Mouse (Mus musculus): Measurements from ENCODE around the gene H2-T23. TPM values are rescaled to one million over a fixed set of nuclear protein-coding genes. Genes with fewer than 3 reads are reported as not detected.
"Not testable (repeated sequence)": the region's sequence is repeated elsewhere in the genome, so short reads cannot be mapped to it uniquely, and the experiment has no call there.

The H2-T23 gene
- polyA plus RNA-seq, 1 experiment from 2014 or later, result 7.2 TPM

- H3K9me3 ChIP-seq (ENCODE audit: control insufficient read depth, low read length), result no peaks in the 10 kb centered on the region
- H3K27me3 ChIP-seq (ENCODE audit: control insufficient read depth, insufficient read depth, low read depth, low read length), result no peaks in the 10 kb centered on the region
- H3K27ac ChIP-seq (ENCODE audit: low read length), result no peak overlapping the region
- H3K4me1 ChIP-seq (replicated peaks; ENCODE audit: control insufficient read depth, insufficient read depth, low read length), result peaks cover 9% of the 10 kb centered on the region
- ATAC-seq (ENCODE audit: low read depth), result no peak
- peaks cover 2% of the 10 kb centered on the region; the same call in 1 of the 2 replicates for H3K36me3 ChIP-seq (ENCODE audit: control insufficient read depth, insufficient read depth, low read length)
- WGBS, result 47% methylated on average over 2 of the region's 2 CpGs
- no peak overlapping the region for H3K9ac ChIP-seq (ENCODE audit: low read length)
- H3K4me3 ChIP-seq (ENCODE audit: low read length), result no peak overlapping the region
- no peak overlapping the region for H3K4me2 ChIP-seq (ENCODE audit: low read depth, low read length)
These were observed 13.7 kb downstream of the H2-T23 start for GRCm38 (mm10) chr17:36018979-36019378.

GRCm38 (mm10) chr17:36017046-36017445 is 15.6 kb downstream of the H2-T23 start:
- no peak for ATAC-seq (ENCODE audit: low read depth)
- Histone ChIP-seq H3K4me3 (ENCODE audit: low read length) (no peak overlapping the region), H3K27ac (ENCODE audit: low read length) (no peak overlapping the region), H3K9ac (ENCODE audit: low read length) (no peak overlapping the region), H3K4me2 (ENCODE audit: low read depth, low read length) (no peak overlapping the region), H3K36me3 (ENCODE audit: control insufficient read depth, insufficient read depth, low read length) (peaks cover 2% of the 10 kb centered on the region; the same call in 1 of the 2 replicates), H3K27me3 (ENCODE audit: control insufficient read depth, insufficient read depth, low read depth, low read length) (no peaks in the 10 kb centered on the region), H3K4me1 (replicated peaks; ENCODE audit: control insufficient read depth, insufficient read depth, low read length) (no peaks in the 10 kb centered on the region), H3K9me3 (ENCODE audit: control insufficient read depth, low read length) (no peaks in the 10 kb centered on the region)
- 78% methylated on average over 5 of the region's 5 CpGs for WGBS

GRCm38 (mm10) chr17:36014977-36015376 is 17.7 kb downstream of the H2-T23 start:
- Histone ChIP-seq H3K4me3 (ENCODE audit: low read length) (no peak overlapping the region), H3K36me3 (ENCODE audit: control insufficient read depth, insufficient read depth, low read length) (peaks cover 2% of the 10 kb centered on the region; the same call in 1 of the 2 replicates), H3K27me3 (ENCODE audit: control insufficient read depth, insufficient read depth, low read depth, low read length) (no peaks in the 10 kb centered on the region), H3K9me3 (ENCODE audit: control insufficient read depth, low read length) (no peaks in the 10 kb centered on the region), H3K4me1 (replicated peaks; ENCODE audit: control insufficient read depth, insufficient read depth, low read length) (no peaks in the 10 kb centered on the region), H3K4me2 (ENCODE audit: low read depth, low read length) (no peak overlapping the region), H3K27ac (ENCODE audit: low read length) (no peak overlapping the region), H3K9ac (ENCODE audit: low read length) (no peak overlapping the region)
- no peak for ATAC-seq (ENCODE audit: low read depth)
- 89% methylated on average over 5 of the region's 5 CpGs for WGBS

GRCm38 (mm10) chr17:36004409-36004808 is 28.2 kb downstream of the H2-T23 start:
- not testable (repeated sequence) for H3K27me3 ChIP-seq (ENCODE audit: control insufficient read depth, insufficient read depth, low read depth, low read length); H3K4me2 ChIP-seq (ENCODE audit: low read depth, low read length); H3K4me1 ChIP-seq (replicated peaks; ENCODE audit: control insufficient read depth, insufficient read depth, low read length); ATAC-seq (ENCODE audit: low read depth); H3K9me3 ChIP-seq (ENCODE audit: control insufficient read depth, low read length); H3K36me3 ChIP-seq (ENCODE audit: control insufficient read depth, insufficient read depth, low read length); H3K9ac ChIP-seq (ENCODE audit: low read length); H3K27ac ChIP-seq (ENCODE audit: low read length); H3K4me3 ChIP-seq (ENCODE audit: low read length)
- WGBS, result 88% methylated on average over 7 of the region's 7 CpGs

GRCm38 (mm10) chr17:36003331-36003730 is 29.3 kb downstream of the H2-T23 start:
- no peak overlapping the region for H3K4me2 ChIP-seq (ENCODE audit: low read depth, low read length)
- no peaks in the 10 kb centered on the region for H3K4me1 ChIP-seq (replicated peaks; ENCODE audit: control insufficient read depth, insufficient read depth, low read length)
- no peak overlapping the region for H3K4me3 ChIP-seq (ENCODE audit: low read length)
- H3K9ac ChIP-seq (ENCODE audit: low read length), result no peak overlapping the region
- no peaks in the 10 kb centered on the region for H3K36me3 ChIP-seq (ENCODE audit: control insufficient read depth, insufficient read depth, low read length)
- no peak for ATAC-seq (ENCODE audit: low read depth)
- H3K27me3 ChIP-seq (ENCODE audit: control insufficient read depth, insufficient read depth, low read depth, low read length), result no peaks in the 10 kb centered on the region
- 87% methylated on average over 7 of the region's 7 CpGs for WGBS
- no peak overlapping the region for H3K27ac ChIP-seq (ENCODE audit: low read length)
- H3K9me3 ChIP-seq (ENCODE audit: control insufficient read depth, low read length), result no peaks in the 10 kb centered on the region; the same call in 1 of the 2 replicates

- H3K27ac ChIP-seq (ENCODE audit: low read length), result no peak overlapping the region
- no peak overlapping the region for H3K9ac ChIP-seq (ENCODE audit: low read length)
- H3K4me2 ChIP-seq (ENCODE audit: low read depth, low read length), result no peak overlapping the region
- no peak for ATAC-seq (ENCODE audit: low read depth)
- H3K4me1 ChIP-seq (replicated peaks; ENCODE audit: control insufficient read depth, insufficient read depth, low read length), result peaks cover 8% of the 10 kb centered on the region
- no peaks in the 10 kb centered on the region for H3K36me3 ChIP-seq (ENCODE audit: control insufficient read depth, insufficient read depth, low read length)
- no peak overlapping the region for H3K4me3 ChIP-seq (ENCODE audit: low read length)
- 92% methylated on average over 6 of the region's 6 CpGs for WGBS
- H3K9me3 ChIP-seq (ENCODE audit: control insufficient read depth, low read length), result no peaks in the 10 kb centered on the region; the same call in 1 of the 2 replicates
- no peaks in the 10 kb centered on the region for H3K27me3 ChIP-seq (ENCODE audit: control insufficient read depth, insufficient read depth, low read depth, low read length)
These were observed 30.7 kb downstream of the H2-T23 start for GRCm38 (mm10) chr17:36001966-36002365.

- 87% methylated on average over 12 of the region's 12 CpGs for WGBS
- Histone ChIP-seq H3K9me3 (ENCODE audit: control insufficient read depth, low read length) (no peaks in the 10 kb centered on the region; the same call in 1 of the 2 replicates), H3K9ac (ENCODE audit: low read length) (no peak overlapping the region), H3K4me3 (ENCODE audit: low read length) (no peak overlapping the region), H3K36me3 (ENCODE audit: control insufficient read depth, insufficient read depth, low read length) (no peaks in the 10 kb centered on the region), H3K4me2 (ENCODE audit: low read depth, low read length) (no peak overlapping the region), H3K4me1 (replicated peaks; ENCODE audit: control insufficient read depth, insufficient read depth, low read length) (peaks cover 8% of the 10 kb centered on the region), H3K27me3 (ENCODE audit: control insufficient read depth, insufficient read depth, low read depth, low read length) (no peaks in the 10 kb centered on the region), H3K27ac (ENCODE audit: low read length) (no peak overlapping the region)
- no peak for ATAC-seq (ENCODE audit: low read depth)
These were observed 31.3 kb downstream of the H2-T23 start for GRCm38 (mm10) chr17:36001121-36001897.

- Histone ChIP-seq H3K27ac (ENCODE audit: low read length) (no peak overlapping the region), H3K4me2 (ENCODE audit: low read depth, low read length) (no peak overlapping the region), H3K4me3 (ENCODE audit: low read length) (no peak overlapping the region), H3K9ac (ENCODE audit: low read length) (no peak overlapping the region), H3K27me3 (ENCODE audit: control insufficient read depth, insufficient read depth, low read depth, low read length) (no peaks in the 10 kb centered on the region), H3K4me1 (replicated peaks; ENCODE audit: control insufficient read depth, insufficient read depth, low read length) (peaks cover 11% of the 10 kb centered on the region), H3K9me3 (ENCODE audit: control insufficient read depth, low read length) (no peaks in the 10 kb centered on the region), H3K36me3 (ENCODE audit: control insufficient read depth, insufficient read depth, low read length) (no peaks in the 10 kb centered on the region)
- no peak for ATAC-seq (ENCODE audit: low read depth)
- 74% methylated on average over 4 of the region's 4 CpGs for WGBS
These were observed 32.3 kb downstream of the H2-T23 start for GRCm38 (mm10) chr17:36000349-36000748.

- Histone ChIP-seq H3K36me3 (ENCODE audit: control insufficient read depth, insufficient read depth, low read length) (no peaks in the 10 kb centered on the region), H3K27ac (ENCODE audit: low read length) (no peak overlapping the region), H3K9me3 (ENCODE audit: control insufficient read depth, low read length) (no peaks in the 10 kb centered on the region), H3K4me1 (replicated peaks; ENCODE audit: control insufficient read depth, insufficient read depth, low read length) (peaks cover 16% of the 10 kb centered on the region), H3K4me2 (ENCODE audit: low read depth, low read length) (no peak overlapping the region), H3K4me3 (ENCODE audit: low read length) (no peak overlapping the region), H3K9ac (ENCODE audit: low read length) (no peak overlapping the region), H3K27me3 (ENCODE audit: control insufficient read depth, insufficient read depth, low read depth, low read length) (no peaks in the 10 kb centered on the region)
- 78% methylated on average over 7 of the region's 7 CpGs for WGBS
- no peak for ATAC-seq (ENCODE audit: low read depth)
These were observed 33.3 kb downstream of the H2-T23 start for GRCm38 (mm10) chr17:35999356-35999755.
